Mouse (Mus musculus): ENCODE measurements around the gene Bmf.

DNA sequence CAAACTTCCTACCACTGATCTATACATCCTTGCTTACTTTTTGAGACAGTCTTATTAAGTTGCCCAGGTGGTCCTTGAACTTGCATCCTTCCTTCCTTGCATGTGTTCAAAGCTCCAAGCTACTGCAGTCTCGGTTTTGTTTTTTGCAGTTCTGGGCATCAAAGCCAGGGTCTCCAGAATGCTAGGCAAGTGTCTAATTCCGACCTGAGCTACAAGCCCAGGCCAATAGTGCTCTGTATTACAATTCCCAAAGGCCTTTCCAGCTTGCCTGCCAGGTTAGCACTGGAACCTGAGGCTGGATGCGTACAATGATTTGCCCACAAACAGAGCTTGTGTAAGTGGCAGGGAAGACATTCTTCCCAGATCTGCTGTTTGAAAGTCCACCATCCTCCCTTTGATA lies 7.8 kb downstream of the Bmf start:
- TF ChIP-seq CTCF (IDR thresholded peaks at IDR 0.05; ENCODE audit: extremely low read depth, insufficient read depth, low read length) (no peak), POLR2A (IDR thresholded peaks at IDR 0.05; ENCODE audit: extremely low read depth, insufficient read depth, low read length) (no peak)
